Mouse (Mus musculus): ENCODE results near the gene Zzz3. TPM values are rescaled to one million over a fixed set of nuclear protein-coding genes. Genes with fewer than 3 reads are reported as not detected.

Gene Zzz3
- polyA plus RNA-seq, 1 experiment from 2014 or later: 33.6 TPM

DNA sequence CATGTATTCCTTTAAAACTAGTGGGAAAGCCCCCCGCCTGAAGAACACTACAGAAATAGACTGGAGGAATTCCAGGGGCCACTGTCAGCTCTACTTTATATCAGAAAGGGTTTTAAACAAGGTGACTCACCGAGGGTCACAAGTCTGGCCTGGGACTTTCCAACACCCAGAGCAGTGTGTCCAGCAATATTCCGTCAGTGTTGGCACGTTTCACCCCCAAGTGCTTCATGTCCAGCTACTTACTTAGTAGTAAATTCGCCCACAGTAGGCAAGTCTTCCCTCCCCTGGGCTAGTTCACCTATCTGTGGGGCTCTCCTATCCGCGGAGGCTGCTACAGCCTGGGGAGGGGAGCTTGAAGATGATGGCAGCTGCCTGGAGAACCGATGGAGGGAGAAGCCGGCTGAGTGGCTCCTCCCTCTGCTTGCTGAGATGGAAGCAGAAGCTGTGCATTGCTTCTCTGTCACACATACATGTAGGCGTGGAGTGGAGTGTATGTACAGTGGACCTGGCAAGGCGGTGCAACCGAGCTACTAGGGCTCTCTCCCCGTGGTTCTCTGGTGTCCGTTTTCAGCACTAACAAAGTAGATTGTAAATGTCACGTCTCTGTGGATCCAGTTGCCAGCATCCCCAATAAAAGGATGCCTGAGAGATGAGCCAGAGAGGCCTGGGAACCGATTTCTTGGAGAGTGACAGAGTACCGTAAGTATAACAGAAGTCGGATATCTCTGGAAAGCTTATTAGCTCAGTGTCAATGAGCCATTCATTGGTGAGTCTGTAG is 74.3 kb downstream of the Zzz3 start:
- Histone ChIP-seq H3K4me1 (no peaks in the 10 kb centered on the region), H3K9ac (replicated peaks) (no peak overlapping the region), H3K4me2 (replicated peaks) (no peak overlapping the region), H3K4me3 (no peak overlapping the region), H3K9me3 (no peaks in the 10 kb centered on the region), H3K27me3 (no peaks in the 10 kb centered on the region), H3K36me3 (no peaks in the 10 kb centered on the region), H3K27ac (replicated peaks) (no peak overlapping the region)
- 82% methylated on average over 18 of the region's 18 CpGs for WGBS
- ATAC-seq (replicated peaks): no peak

DNA sequence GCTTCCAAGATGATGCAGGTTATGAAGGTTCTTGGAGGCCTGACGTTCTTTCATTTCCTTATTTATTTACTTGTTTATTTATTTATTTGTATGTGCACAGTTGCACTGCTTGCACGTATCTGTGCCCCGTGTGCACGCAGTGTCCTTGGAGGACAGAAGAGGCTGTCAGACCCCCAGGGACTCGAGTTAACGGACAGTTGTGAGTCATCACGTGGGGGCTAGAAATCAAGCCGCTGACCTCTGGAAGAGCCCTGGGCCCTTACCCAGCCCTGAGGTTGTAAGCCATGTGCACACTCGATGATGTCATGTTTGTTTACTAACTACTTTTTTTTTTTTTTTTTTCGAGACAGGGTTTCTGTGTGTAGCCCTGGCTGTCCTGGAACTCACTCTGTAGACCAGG is 75.1 kb downstream of the Zzz3 start:
- Histone ChIP-seq H3K27ac (replicated peaks) (no peak overlapping the region), H3K36me3 (no peaks in the 10 kb centered on the region), H3K4me1 (0 out of 2 replicates have a peak, but pooled peaks cover 3% of the 10 kb centered on the region), H3K4me2 (replicated peaks) (no peak overlapping the region), H3K4me3 (no peak overlapping the region), H3K27me3 (no peaks in the 10 kb centered on the region), H3K9ac (replicated peaks) (no peak overlapping the region), H3K9me3 (no peaks in the 10 kb centered on the region)
- WGBS: 86% methylated on average over 10 of the region's 10 CpGs
- ATAC-seq (replicated peaks): no peak

DNA sequence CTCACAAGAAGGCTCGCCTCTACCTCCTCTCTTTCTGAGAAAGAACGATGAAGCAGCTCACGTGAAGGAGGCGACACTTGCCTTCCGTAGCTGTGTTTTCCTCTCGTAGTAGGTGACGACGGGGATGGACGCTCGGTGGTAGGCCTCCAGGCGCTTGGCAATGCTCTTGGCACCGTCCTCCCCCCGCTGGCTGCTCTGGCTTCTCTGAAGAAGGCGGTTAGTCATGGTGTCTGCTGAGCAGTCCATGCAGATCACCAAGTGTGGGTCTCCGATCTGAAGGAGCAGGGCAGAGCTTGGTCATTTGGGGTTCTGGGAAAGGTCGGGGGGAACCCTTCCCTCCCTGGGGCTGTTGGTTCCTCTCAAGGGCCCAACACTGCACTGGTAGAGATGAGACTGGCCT is 77.4 kb downstream of the Zzz3 start:
- Histone ChIP-seq H3K27me3 (no peaks in the 10 kb centered on the region), H3K4me2 (replicated peaks) (no peak overlapping the region), H3K4me1 (peaks cover 5% of the 10 kb centered on the region; the same call in 1 of the 2 replicates), H3K36me3 (no peaks in the 10 kb centered on the region), H3K4me3 (no peak overlapping the region), H3K27ac (replicated peaks) (no peak overlapping the region), H3K9me3 (no peaks in the 10 kb centered on the region), H3K9ac (replicated peaks) (no peak overlapping the region)
- WGBS: 92% methylated on average over 16 of the region's 16 CpGs
- ATAC-seq (replicated peaks): no peak

DNA sequence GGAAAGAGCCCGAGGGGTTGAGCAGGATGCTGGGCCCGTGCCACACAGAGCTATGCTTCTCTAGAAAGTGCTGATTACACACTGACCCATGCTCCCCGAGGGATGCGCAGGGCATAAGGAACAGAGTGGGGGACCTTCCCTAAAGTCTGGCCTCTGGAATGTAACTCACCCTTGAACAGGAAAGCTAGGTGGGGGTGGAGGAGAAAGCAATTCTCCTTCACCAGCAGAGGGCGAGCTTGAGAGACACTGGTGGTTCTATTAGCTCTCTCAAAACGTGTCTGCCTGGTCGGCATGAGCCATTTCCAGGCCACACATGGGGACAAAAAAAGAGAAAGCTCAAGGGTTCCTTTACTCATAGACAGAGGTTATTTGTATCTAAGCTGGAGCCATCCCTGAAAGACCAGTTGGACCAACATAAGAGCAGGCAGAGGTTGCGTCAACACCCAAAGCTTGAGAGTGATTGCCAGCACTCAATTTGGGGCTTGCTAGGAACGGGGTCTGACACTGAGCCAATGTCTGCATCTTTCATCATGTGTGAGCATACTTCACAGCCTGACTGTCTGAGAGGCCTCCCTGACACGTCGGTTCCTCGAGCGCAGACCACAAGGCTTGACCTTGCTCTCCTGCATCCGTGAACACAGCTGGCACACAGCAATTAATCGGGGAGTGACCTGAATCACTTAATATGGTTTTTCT is 79.5 kb downstream of the Zzz3 start:
- Histone ChIP-seq H3K36me3 (no peaks in the 10 kb centered on the region), H3K4me3 (no peak overlapping the region), H3K4me1 (peaks cover 15% of the 10 kb centered on the region; the same call in 1 of the 2 replicates), H3K9ac (replicated peaks) (no peak overlapping the region), H3K4me2 (replicated peaks) (no peak overlapping the region), H3K9me3 (no peaks in the 10 kb centered on the region), H3K27me3 (no peaks in the 10 kb centered on the region), H3K27ac (replicated peaks) (no peak overlapping the region)
- 62% methylated on average over 15 of the region's 15 CpGs for WGBS
- no peak for ATAC-seq (replicated peaks)

DNA sequence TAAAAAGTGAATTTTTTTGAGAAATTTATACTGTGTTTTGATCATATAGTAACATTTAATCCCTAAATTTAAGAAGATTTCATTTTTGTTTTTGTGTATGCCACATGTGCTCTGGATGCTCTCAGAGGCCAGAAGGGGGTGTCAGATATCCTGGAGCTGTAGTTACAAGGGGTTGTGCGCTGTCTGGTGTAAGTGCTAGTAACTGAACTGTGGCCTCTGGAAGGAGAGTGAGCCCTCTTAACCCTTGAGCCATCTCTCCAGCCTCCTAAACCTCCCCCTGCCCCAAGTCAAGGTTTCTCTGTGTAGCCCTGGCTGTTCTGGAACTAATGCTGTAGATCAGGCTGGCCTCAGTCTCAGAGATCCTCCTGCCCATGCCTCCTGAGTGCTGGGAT is 80.0 kb downstream of the Zzz3 start:
- H3K27ac ChIP-seq (replicated peaks): no peak overlapping the region
- 94% methylated on average over 1 of the region's 1 CpGs for WGBS
- H3K9me3 ChIP-seq: no peaks in the 10 kb centered on the region
- H3K27me3 ChIP-seq: no peaks in the 10 kb centered on the region
- H3K9ac ChIP-seq (replicated peaks): no peak overlapping the region
- H3K4me2 ChIP-seq (replicated peaks): no peak overlapping the region
- no peak overlapping the region for H3K4me3 ChIP-seq
- H3K36me3 ChIP-seq: no peaks in the 10 kb centered on the region
- H3K4me1 ChIP-seq: peaks cover 15% of the 10 kb centered on the region; the same call in 1 of the 2 replicates
- no peak for ATAC-seq (replicated peaks)

DNA sequence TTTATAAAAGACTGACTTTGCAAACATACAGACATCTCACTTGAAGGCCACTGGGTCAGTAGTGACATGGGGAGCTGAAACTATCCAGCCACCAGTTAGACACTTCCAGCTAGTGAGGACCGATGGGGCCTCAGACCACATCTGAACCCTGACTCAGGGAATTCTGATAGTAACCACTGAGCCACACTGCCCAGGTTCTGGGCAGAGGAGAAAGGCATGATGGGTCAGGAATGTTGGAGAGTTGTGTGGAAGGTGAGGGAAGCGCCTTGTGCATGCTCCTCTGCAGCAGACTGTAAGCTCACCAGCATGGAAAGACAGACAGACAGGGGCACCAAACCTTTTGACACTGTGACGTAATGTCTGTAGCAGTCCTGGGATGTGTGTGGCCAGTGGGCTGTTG is 80.6 kb downstream of the Zzz3 start:
- no peak for ATAC-seq (replicated peaks)
- H3K9ac ChIP-seq (replicated peaks): no peak overlapping the region
- no peaks in the 10 kb centered on the region for H3K27me3 ChIP-seq
- H3K4me2 ChIP-seq (replicated peaks): no peak overlapping the region
- no peak overlapping the region for H3K4me3 ChIP-seq
- H3K4me1 ChIP-seq: peaks cover 15% of the 10 kb centered on the region; the same call in 1 of the 2 replicates
- H3K36me3 ChIP-seq: no peaks in the 10 kb centered on the region
- no peaks in the 10 kb centered on the region for H3K9me3 ChIP-seq
- no peak overlapping the region for H3K27ac ChIP-seq (replicated peaks)
- 94% methylated on average over 3 of the region's 3 CpGs for WGBS

DNA sequence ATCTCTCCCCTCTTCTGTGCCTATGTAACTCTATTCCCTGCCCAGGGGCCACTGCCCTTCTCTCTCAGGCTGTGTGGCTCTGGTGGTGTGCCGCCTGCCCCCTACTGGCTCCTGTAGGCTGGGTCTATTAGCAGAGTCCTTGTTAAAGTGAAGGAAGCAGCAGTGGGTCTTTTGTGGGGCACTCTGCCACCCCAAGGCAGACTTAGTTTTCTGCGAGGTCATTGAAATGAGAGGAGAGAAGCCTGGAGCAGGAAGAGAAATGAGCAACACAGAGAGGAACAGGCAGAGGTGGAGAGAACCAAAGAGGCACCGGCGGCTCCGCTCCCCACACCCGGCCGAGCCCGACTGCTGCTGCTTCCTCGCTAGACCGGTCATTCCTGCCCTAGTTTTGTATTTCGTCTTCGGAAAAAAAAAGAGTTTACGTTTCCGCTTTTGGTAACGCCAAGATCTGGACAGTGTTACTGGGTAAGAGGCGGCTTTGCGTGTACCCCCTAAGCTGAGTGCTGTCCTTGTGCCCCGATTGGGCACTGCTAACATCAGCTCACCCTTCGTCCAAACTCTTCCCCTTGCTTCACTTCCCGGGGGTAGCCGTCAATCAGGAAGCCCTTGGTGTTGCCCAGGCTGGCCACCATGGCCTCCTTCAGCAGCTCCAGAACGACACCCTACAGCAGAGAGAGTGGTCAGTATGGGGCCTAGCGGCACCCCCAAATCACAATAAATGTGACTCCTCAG is 82.7 kb downstream of the Zzz3 start:
- Histone ChIP-seq H3K9me3 (no peaks in the 10 kb centered on the region), H3K36me3 (no peaks in the 10 kb centered on the region), H3K4me1 (peaks cover 15% of the 10 kb centered on the region; the same call in 1 of the 2 replicates), H3K27me3 (no peaks in the 10 kb centered on the region), H3K4me3 (peak overlapping the region; percentile 24), H3K27ac (replicated peaks) (no peak overlapping the region), H3K4me2 (replicated peaks) (peak overlapping the region; percentile 40), H3K9ac (replicated peaks) (no peak overlapping the region)
- ATAC-seq (replicated peaks): peak; percentile 65
- 4% methylated on average over 23 of the region's 23 CpGs for WGBS

DNA sequence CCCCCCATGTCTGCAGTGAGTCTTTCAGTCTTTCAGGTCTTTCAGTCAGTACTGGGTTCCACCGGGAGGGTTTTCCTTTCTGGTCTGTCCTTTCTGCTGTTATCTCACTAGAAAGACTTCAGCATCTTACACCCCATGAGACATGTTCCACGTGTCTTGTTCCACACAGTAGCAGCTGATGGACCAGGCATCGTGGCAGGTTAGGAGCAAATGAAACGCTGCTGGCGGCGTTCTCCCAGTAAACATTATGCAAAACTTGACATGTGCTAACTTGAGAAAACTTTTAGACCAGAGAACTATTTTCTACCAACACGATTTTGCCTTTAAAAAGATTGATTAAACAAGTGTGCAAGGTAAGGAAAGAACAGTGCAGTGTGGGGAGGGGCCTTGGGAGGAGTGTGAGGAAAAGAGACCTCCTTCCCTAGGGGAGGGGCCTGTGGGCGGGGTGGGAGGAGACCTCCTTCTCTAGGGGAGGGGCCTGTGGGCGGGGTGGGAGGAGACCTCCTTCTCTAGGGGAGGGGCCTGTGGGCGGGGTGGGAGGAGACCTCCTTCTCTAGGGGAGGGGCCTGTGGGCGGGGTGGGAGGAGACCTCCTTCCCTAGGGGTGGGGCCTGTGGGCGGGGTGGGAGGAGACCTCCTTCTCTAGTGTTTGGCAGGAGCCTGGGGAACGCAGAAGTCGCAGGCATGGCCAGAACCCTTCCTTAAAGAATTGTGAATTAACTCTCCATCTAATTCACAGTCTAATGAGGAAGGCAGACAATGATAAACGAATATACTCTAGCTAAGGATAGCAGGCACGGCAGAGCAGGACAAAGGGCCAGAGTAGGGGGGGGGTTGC is 83.5 kb downstream of the Zzz3 start:
- Histone ChIP-seq H3K9me3 (no peaks in the 10 kb centered on the region), H3K27ac (replicated peaks) (no peak overlapping the region), H3K4me2 (replicated peaks) (peak overlapping the region; percentile 40), H3K4me1 (peaks cover 18% of the 10 kb centered on the region; the same call in 1 of the 2 replicates), H3K4me3 (peak overlapping the region; percentile 24), H3K27me3 (no peaks in the 10 kb centered on the region), H3K9ac (replicated peaks) (no peak overlapping the region), H3K36me3 (no peaks in the 10 kb centered on the region)
- WGBS: 2% methylated on average over 15 of the region's 16 CpGs
- ATAC-seq (replicated peaks): peak; percentile 68

DNA sequence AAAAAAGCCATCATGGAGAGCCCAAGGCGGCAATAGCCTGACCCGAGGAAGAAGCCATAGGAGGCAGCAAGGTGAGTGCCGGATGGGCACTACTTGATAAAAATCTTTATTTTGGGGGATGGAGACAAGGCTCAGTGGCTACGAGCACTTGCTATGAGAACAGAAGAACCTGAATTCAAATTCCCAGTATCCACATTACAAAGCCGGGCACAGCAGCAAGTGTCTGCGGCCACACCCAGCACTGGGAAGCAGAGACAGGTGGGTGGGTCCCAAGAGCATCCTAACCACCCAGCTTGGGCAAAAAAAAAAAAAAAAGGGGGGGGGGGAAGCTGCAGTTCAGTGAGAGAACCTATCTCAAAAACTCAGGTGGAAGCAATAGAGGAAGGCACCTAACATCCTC is 85.1 kb downstream of the Zzz3 start:
- H3K27me3 ChIP-seq: no peaks in the 10 kb centered on the region
- H3K4me2 ChIP-seq (replicated peaks): no peak overlapping the region
- H3K4me3 ChIP-seq: no peak overlapping the region
- WGBS: 96% methylated on average over 6 of the region's 6 CpGs
- H3K36me3 ChIP-seq: no peaks in the 10 kb centered on the region
- H3K27ac ChIP-seq (replicated peaks): no peak overlapping the region
- ATAC-seq (replicated peaks): no peak
- H3K9ac ChIP-seq (replicated peaks): no peak overlapping the region
- H3K4me1 ChIP-seq: peaks cover 23% of the 10 kb centered on the region
- H3K9me3 ChIP-seq: no peaks in the 10 kb centered on the region

DNA sequence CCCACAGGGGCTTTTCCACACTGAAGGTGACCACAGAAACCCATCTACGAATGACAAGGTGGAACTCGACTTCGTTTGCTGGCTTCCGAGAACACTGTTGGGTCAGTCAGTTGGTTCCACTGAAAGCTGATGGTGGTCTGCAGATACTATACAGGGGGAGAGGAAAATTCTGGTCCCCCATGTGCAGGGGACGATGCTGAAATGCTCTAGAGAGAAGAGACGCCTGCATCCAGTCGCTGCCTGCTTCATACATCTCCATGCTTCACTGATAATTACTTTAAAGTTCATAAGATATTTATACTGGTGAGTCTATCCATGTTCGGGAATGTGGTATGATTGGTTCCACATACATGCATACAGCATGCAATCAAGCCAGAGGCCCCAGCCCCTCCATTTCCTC is 86.9 kb downstream of the Zzz3 start:
- H3K9ac ChIP-seq (replicated peaks): no peak overlapping the region
- no peak for ATAC-seq (replicated peaks)
- H3K27me3 ChIP-seq: no peaks in the 10 kb centered on the region
- no peak overlapping the region for H3K27ac ChIP-seq (replicated peaks)
- WGBS: 86% methylated on average over 8 of the region's 8 CpGs
- H3K9me3 ChIP-seq: no peaks in the 10 kb centered on the region
- no peak overlapping the region for H3K4me2 ChIP-seq (replicated peaks)
- no peak overlapping the region for H3K4me3 ChIP-seq
- no peaks in the 10 kb centered on the region for H3K36me3 ChIP-seq
- H3K4me1 ChIP-seq: peaks cover 23% of the 10 kb centered on the region

DNA sequence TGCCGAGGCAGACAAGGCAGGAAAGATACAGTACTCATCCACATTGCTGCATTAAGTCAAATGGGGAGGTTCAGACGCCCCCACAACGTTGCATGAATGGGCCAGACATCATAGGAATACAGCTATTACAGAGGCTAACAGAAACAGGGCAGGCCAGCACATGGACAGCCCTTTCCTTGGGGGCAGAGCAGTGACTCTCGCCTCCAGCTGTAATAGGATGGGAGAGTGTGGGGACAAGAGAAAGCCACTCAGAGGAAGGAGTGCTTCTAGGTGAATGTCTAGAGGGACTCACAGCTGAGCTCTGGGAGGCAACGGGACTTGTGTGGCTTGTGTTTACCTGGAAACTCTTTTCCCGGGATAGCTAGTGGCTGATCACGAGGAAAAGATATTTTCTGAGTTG is 88.5 kb downstream of the Zzz3 start:
- H3K4me3 ChIP-seq: no peak overlapping the region
- H3K9me3 ChIP-seq: no peaks in the 10 kb centered on the region
- H3K36me3 ChIP-seq: no peaks in the 10 kb centered on the region
- H3K4me1 ChIP-seq: peaks cover 11% of the 10 kb centered on the region
- no peak overlapping the region for H3K4me2 ChIP-seq (replicated peaks)
- WGBS: 42% methylated on average over 7 of the region's 7 CpGs
- H3K9ac ChIP-seq (replicated peaks): no peak overlapping the region
- 0 out of 2 replicates have a peak, but pooled peaks have one; percentile 27 for ATAC-seq (replicated peaks)
- peak overlapping the region; percentile 51; the same call in 1 of the 2 replicates for H3K27ac ChIP-seq (replicated peaks)
- H3K27me3 ChIP-seq: no peaks in the 10 kb centered on the region

Data from forebrain, embryonic 15.5 days (tissue).